Mouse (Mus musculus): ENCODE results near the gene Cabp5. TPM values are rescaled to one million over a fixed set of nuclear protein-coding genes. Genes with fewer than 3 reads are reported as not detected.

Gene Cabp5
- not detected in 2 replicates for polyA plus RNA-seq (2015; fragmentation: Nextera tagmentation; extraction: Ambion mirVana)

GRCm38 (mm10) chr7:13397832-13398231 is at the start of gene Cabp5:
Cabp5 (plus strand) TSS chr7:13398132.

DNA sequence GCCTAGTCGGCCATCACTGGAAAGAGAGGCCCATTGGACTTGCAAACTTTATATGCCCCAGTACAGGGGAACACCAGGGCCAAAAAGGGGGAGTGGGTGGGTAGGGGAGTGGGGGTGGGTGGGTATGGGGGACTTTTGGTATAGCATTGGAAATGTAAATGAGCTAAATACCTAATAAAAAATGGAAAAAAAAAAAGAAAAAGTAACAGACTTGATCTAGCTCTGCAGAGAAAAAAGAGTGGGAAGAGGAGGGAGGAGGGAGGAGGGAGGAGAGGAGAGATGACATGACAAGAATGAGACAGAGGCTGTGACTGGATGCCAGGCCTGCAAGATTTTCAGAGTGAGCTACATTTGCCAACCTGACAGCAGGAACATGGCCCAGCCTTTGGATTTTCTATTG is 52.6 kb downstream of the Cabp5 start, which contains the start of gene Bsph1:
TSS of gene Bsph1 (plus strand) at position 301 of the 400 bp plus-strand sequence.

Other genes starting within 250 kb of the Cabp5 start
- not detected in 2 replicates for gene Vmn1r88, start 238.6 kb upstream of the Cabp5 start, polyA plus RNA-seq (2015; fragmentation: Nextera tagmentation; extraction: Ambion mirVana)
- not detected in 2 replicates for gene Vmn1r89, start 185.1 kb upstream of the Cabp5 start, polyA plus RNA-seq (2015; fragmentation: Nextera tagmentation; extraction: Ambion mirVana)
- 28.3 and 35.2 TPM in 2 replicates for gene Lig1, start 120.8 kb upstream of the Cabp5 start, polyA plus RNA-seq (2015; fragmentation: Nextera tagmentation; extraction: Ambion mirVana)
- gene Zswim9, start 119.4 kb upstream of the Cabp5 start, polyA plus RNA-seq (2015; fragmentation: Nextera tagmentation; extraction: Ambion mirVana) = 3.8 and 4.8 TPM in 2 replicates
- gene Pla2g4c, start 73.5 kb upstream of the Cabp5 start, polyA plus RNA-seq (2015; fragmentation: Nextera tagmentation; extraction: Ambion mirVana) = 0.11 and 0.15 TPM in 2 replicates
- gene Bsph1, start 52.7 kb downstream of the Cabp5 start, polyA plus RNA-seq (2015; fragmentation: Nextera tagmentation; extraction: Ambion mirVana) = not detected in 2 replicates
- gene Bsph2, start 172.9 kb downstream of the Cabp5 start, polyA plus RNA-seq (2015; fragmentation: Nextera tagmentation; extraction: Ambion mirVana) = not detected in 2 replicates
- not detected in 2 replicates for gene Sult2a5, start 225.8 kb downstream of the Cabp5 start, polyA plus RNA-seq (2015; fragmentation: Nextera tagmentation; extraction: Ambion mirVana)

Data from urinary bladder, postnatal 0 days (tissue).